Mouse (Mus musculus) brain, embryonic 14.5 days (tissue): Measurements from ENCODE around the gene Vwf. TPM values are rescaled to one million over a fixed set of nuclear protein-coding genes. Genes with fewer than 3 reads are reported as not detected.

Experiments
- DNase-seq: peaks from one replicate; pipeline ENCODE4 v3.0.0-alpha.2; 2011; ENCODE audit warnings: low read depth
- CTCF ChIP-seq: fragments of 200-500 bp; IDR thresholded peaks from 2 replicates; pipeline ENCODE4 v1.5.1; 2012; ENCODE audit warnings: inconsistent platforms, mild to moderate bottlenecking, moderate library complexity, borderline replicate concordance; ENCODE audit not compliant: insufficient read depth, insufficient read length; ENCODE audit errors: extremely low read depth
- POLR2A ChIP-seq: fragments of 200-500 bp; IDR thresholded peaks from 2 replicates; pipeline ENCODE4 v1.6.1; 2012; ENCODE audit warnings: mild to moderate bottlenecking, inconsistent platforms, borderline replicate concordance; ENCODE audit not compliant: poor library complexity, insufficient read depth, insufficient read length, severe bottlenecking; ENCODE audit errors: extremely low read depth
- polyA plus RNA-seq: library from polyadenylated mRNA; depleted of rRNA; stranded (reverse); fragments of >200 nt; gene quantifications from 2 replicates; pipeline ENCODE4 v1.2.3, GENCODE M21; 2012

Gene Vwf
- polyA plus RNA-seq, 1 experiment: 18.9 TPM

- DNase-seq: no peak
- TF ChIP-seq CTCF: no peak
- no peak for TF ChIP-seq POLR2A
Measured at GRCm38 (mm10) chr6:125521558-125522193, 24.9 kb upstream of the Vwf start.

- no peak for DNase-seq
- TF ChIP-seq CTCF (no peak), POLR2A (no peak)
Measured at GRCm38 (mm10) chr6:125524027-125524426, 22.5 kb upstream of the Vwf start.

- TF ChIP-seq POLR2A: no peak
- TF ChIP-seq CTCF: no peak
- no peak for DNase-seq
Measured at GRCm38 (mm10) chr6:125526066-125526465, 20.5 kb upstream of the Vwf start.

- TF ChIP-seq POLR2A: no peak
- no peak for TF ChIP-seq CTCF
- no peak for DNase-seq
Measured at GRCm38 (mm10) chr6:125528614-125529200, 17.9 kb upstream of the Vwf start.

GRCm38 (mm10) chr6:125529479-125529878 lies 17.1 kb upstream of the Vwf start:
- TF ChIP-seq CTCF (no peak), POLR2A (no peak)
- DNase-seq: no peak

GRCm38 (mm10) chr6:125533104-125533650 lies 13.4 kb upstream of the Vwf start:
- TF ChIP-seq CTCF (no peak), POLR2A (no peak)
- DNase-seq: no peak

GRCm38 (mm10) chr6:125534990-125535389 lies 11.6 kb upstream of the Vwf start:
- TF ChIP-seq POLR2A (no peak), CTCF (no peak)
- DNase-seq: no peak

GRCm38 (mm10) chr6:125538469-125538868 lies 8.1 kb upstream of the Vwf start:
- no peak for TF ChIP-seq POLR2A
- no peak for TF ChIP-seq CTCF
- DNase-seq: no peak

- TF ChIP-seq POLR2A: no peak
- no peak for TF ChIP-seq CTCF
Measured at GRCm38 (mm10) chr6:125539423-125539822, 7.2 kb upstream of the Vwf start.

GRCm38 (mm10) chr6:125540199-125540598 lies 6.4 kb upstream of the Vwf start:
- TF ChIP-seq POLR2A (no peak), CTCF (no peak)
- DNase-seq: no peak

More at GRCm38 (mm10) chr6:125539423-125539822, 7.2 kb upstream of the Vwf start:
- no peak for DNase-seq

- TF ChIP-seq POLR2A (no peak), CTCF (no peak)
- no peak for DNase-seq
Measured at GRCm38 (mm10) chr6:125540826-125541225, 5.7 kb upstream of the Vwf start.

GRCm38 (mm10) chr6:125541296-125541695 lies 5.3 kb upstream of the Vwf start:
- no peak for DNase-seq
- TF ChIP-seq POLR2A (no peak), CTCF (no peak)
